ENCODE assay signal across 8 mouse cellular contexts in genomic region chr19:5793116-5793515, GRCm38 (mm10). TPM values are rescaled to one million over a fixed set of nuclear protein-coding genes. Genes with fewer than 3 reads are reported as not detected.
DNase-seq lines count a peak whose midpoint lies in the region; ATAC-seq and TF ChIP-seq lines count a peak whose summit lies in the region.

No protein-coding gene starts in this region.

- ATAC-seq in megakaryocyte-erythroid progenitor cell, adult 5-6 weeks (replicated peaks; ENCODE audit: low FRiP score, low TSS enrichment, poor library complexity, severe bottlenecking), result peak; percentile 76

- peak overlapping the region; percentile 36; the same call in 1 of the 2 replicates for H3K27ac ChIP-seq in left cerebral cortex, adult 2 months
- H3K27ac ChIP-seq in embryonic facial prominence, embryonic 10.5 days (replicated peaks), result no peak overlapping the region

- DNase-seq in left cerebral cortex, adult 2 months (ENCODE audit: extremely low spot score in 1 of 2, low spot score in 2 of 2), result peak in 1 of 2 experiments; percentile 39
- DNase-seq in left cerebral cortex, postnatal 10 days (ENCODE audit: extremely low spot score in 1 of 2, low spot score in 2 of 2), result no peak
- peak; percentile 75 for DNase-seq in ZHBTc4 (ENCODE audit: low read depth, low spot score)
- peak; percentile 47 for DNase-seq in embryonic facial prominence, embryonic 10.5 days (ENCODE audit: low spot score)
- DNase-seq in heart, postnatal 4 days, result peak; percentile 72
- peak; percentile 64 for DNase-seq in layer of hippocampus, adult 9-11 months
- DNase-seq in thymus, postnatal 0 days (ENCODE audit: low spot score), result peak; percentile 77

- H3K9me3 ChIP-seq in embryonic facial prominence, embryonic 10.5 days, result no peaks in the 10 kb centered on the region

- intact Hi-C loops in left cerebral cortex, adult 2 months (cut with DNase I), result loop anchor here (1.0 kb wide), 1 partner anchor 57 kb away; no protein-coding TSS in a partner anchor
- intact Hi-C loops in left cerebral cortex, postnatal 10 days (cut with DNase I), result loop anchor here (2.0 kb wide), 1 partner anchor 58 kb away; no protein-coding TSS in a partner anchor

- WGBS in embryonic facial prominence, embryonic 10.5 days, result 6% methylated on average over 2 of the region's 2 CpGs

- peak; percentile 68 for TF ChIP-seq CTCF in left cerebral cortex, adult 2 months (IDR thresholded peaks at IDR 0.05)

- H3K36me3 ChIP-seq in embryonic facial prominence, embryonic 10.5 days (replicated peaks), result peaks cover 36% of the 10 kb centered on the region

- H3K4me1 ChIP-seq in embryonic facial prominence, embryonic 10.5 days, result peaks cover 35% of the 10 kb centered on the region

- H3K27me3 ChIP-seq in embryonic facial prominence, embryonic 10.5 days (replicated peaks; ENCODE audit: low read depth, poor library complexity, severe bottlenecking), result no peaks in the 10 kb centered on the region

- no peak overlapping the region for H3K4me3 ChIP-seq in left cerebral cortex, adult 2 months
- H3K4me3 ChIP-seq in embryonic facial prominence, embryonic 10.5 days, result no peak overlapping the region

RNA-seq across cellular contexts. Expression of gene Scyl1, which starts 21.9 kb away (rescaled TPM):
- 10 to 100 TPM; 92.0 to 98.0 TPM for total RNA-seq in left cerebral cortex, adult 2 months (2021)
- 10 to 100 TPM; 79.4 to 82.8 TPM for total RNA-seq in left cerebral cortex, postnatal 10 days (2021)
- 72.0 and 74.9 TPM in 2 replicates for polyA plus RNA-seq in embryonic facial prominence, embryonic 10.5 days (2016; fragmentation: Nextera tagmentation; extraction: Ambion mirVana)
- 10 to 100 TPM; 60.6 to 69.0 TPM for total RNA-seq in heart, postnatal 4 days (2021)
- total RNA-seq in megakaryocyte-erythroid progenitor cell, adult 5-6 weeks (2014; fragmentation: Nextera tagmentation), result 28.7 and 43.4 TPM in 2 replicates
- 20.2 and 23.1 TPM in 2 replicates for total RNA-seq in megakaryocyte-erythroid progenitor cell, adult 5-6 weeks (2017)
- polyA plus RNA-seq in thymus, postnatal 0 days (2015; fragmentation: Nextera tagmentation; extraction: Ambion mirVana), result 38.0 and 40.9 TPM in 2 replicates

RNA-seq across cellular contexts. Expression of gene Ltbp3, which starts 52.4 kb away (rescaled TPM):
- total RNA-seq in left cerebral cortex, adult 2 months (2021), result 10 to 100 TPM; 38.9 to 43.1 TPM
- total RNA-seq in left cerebral cortex, postnatal 10 days (2021), result 10 to 100 TPM; 19.9 to 21.4 TPM
- polyA plus RNA-seq in embryonic facial prominence, embryonic 10.5 days (2016; fragmentation: Nextera tagmentation; extraction: Ambion mirVana), result 3.4 and 3.5 TPM in 2 replicates
- 10 to 100 TPM; 78.7 to 79.6 TPM for total RNA-seq in heart, postnatal 4 days (2021)
- 3.5 and 4.4 TPM in 2 replicates for total RNA-seq in megakaryocyte-erythroid progenitor cell, adult 5-6 weeks (2014; fragmentation: Nextera tagmentation)
- 3.4 TPM in 2 replicates for total RNA-seq in megakaryocyte-erythroid progenitor cell, adult 5-6 weeks (2017)
- 9.7 and 10.2 TPM in 2 replicates for polyA plus RNA-seq in thymus, postnatal 0 days (2015; fragmentation: Nextera tagmentation; extraction: Ambion mirVana)

Comparison
In these comparisons a context has a peak if more than half of its experiments do, and no peak if none do; other contexts are left out.
1. DNase-seq: peak in ZHBTc4 (single experiment), embryonic facial prominence, embryonic 10.5 days (single experiment), heart, postnatal 4 days (single experiment), layer of hippocampus, adult 9-11 months (single experiment) and thymus, postnatal 0 days (single experiment); none in left cerebral cortex, postnatal 10 days (0 of 2).